Mouse (Mus musculus): ENCODE results near the gene Aqp3.
"Not testable (repeated sequence)": the region's sequence is repeated elsewhere in the genome, so short reads cannot be mapped to it uniquely, and the experiment has no call there.

Gene Aqp3

GRCm38 (mm10) chr4:41107440-41107839, 9.5 kb upstream of the Aqp3 start:
- no peak for DNase-seq (ENCODE audit: low spot score in 2 of 2)

- DNase-seq (ENCODE audit: low spot score in 2 of 2), result no peak
These were observed 4.9 kb upstream of the Aqp3 start for GRCm38 (mm10) chr4:41102901-41103300.

GRCm38 (mm10) chr4:41100986-41101385, 3.0 kb upstream of the Aqp3 start:
- no peak for DNase-seq (ENCODE audit: low spot score in 2 of 2)

- no peak for DNase-seq (ENCODE audit: low spot score in 2 of 2)
These were observed 581 bp upstream of the Aqp3 start for GRCm38 (mm10) chr4:41098577-41098951.

GRCm38 (mm10) chr4:41097381-41097780, 602 bp downstream of the Aqp3 start:
- DNase-seq (ENCODE audit: low spot score in 2 of 2), result no peak

GRCm38 (mm10) chr4:41096794-41097193, 1.2 kb downstream of the Aqp3 start:
- DNase-seq (ENCODE audit: low spot score in 2 of 2), result no peak

GRCm38 (mm10) chr4:41096169-41096568, 1.8 kb downstream of the Aqp3 start:
- DNase-seq (ENCODE audit: low spot score in 2 of 2), result no peak

GRCm38 (mm10) chr4:41094361-41094760, 3.6 kb downstream of the Aqp3 start:
- no peak for DNase-seq (ENCODE audit: low spot score in 2 of 2)

- DNase-seq (ENCODE audit: low spot score in 2 of 2), result no peak
These were observed 5.0 kb downstream of the Aqp3 start for GRCm38 (mm10) chr4:41092958-41093357.

GRCm38 (mm10) chr4:41091391-41091790, 6.6 kb downstream of the Aqp3 start:
- DNase-seq (ENCODE audit: low spot score in 2 of 2), result no peak

- no peak for DNase-seq (ENCODE audit: low spot score in 2 of 2)
These were observed 8.3 kb downstream of the Aqp3 start for GRCm38 (mm10) chr4:41089705-41090104.

GRCm38 (mm10) chr4:41089189-41089588, 8.8 kb downstream of the Aqp3 start:
- no peak for DNase-seq (ENCODE audit: low spot score in 2 of 2)

- DNase-seq (ENCODE audit: low spot score in 2 of 2), result peak; percentile 34 to 58
These were observed 10.3 kb downstream of the Aqp3 start for GRCm38 (mm10) chr4:41087459-41088298.

GRCm38 (mm10) chr4:41086947-41087346, 11.0 kb downstream of the Aqp3 start:
- DNase-seq (ENCODE audit: low spot score in 2 of 2), result no peak

- DNase-seq (ENCODE audit: low spot score in 2 of 2), result no peak
These were observed 13.2 kb downstream of the Aqp3 start for GRCm38 (mm10) chr4:41084819-41085218.

GRCm38 (mm10) chr4:41082803-41083202, 15.2 kb downstream of the Aqp3 start:
- DNase-seq (ENCODE audit: low spot score in 2 of 2), result not testable (repeated sequence)

GRCm38 (mm10) chr4:41081733-41082132, 16.2 kb downstream of the Aqp3 start:
- DNase-seq (ENCODE audit: low spot score in 2 of 2), result no peak

GRCm38 (mm10) chr4:41078726-41079125, 19.3 kb downstream of the Aqp3 start:
- no peak for DNase-seq (ENCODE audit: low spot score in 2 of 2)

- DNase-seq (ENCODE audit: low spot score in 2 of 2), result no peak
These were observed 23.5 kb downstream of the Aqp3 start for GRCm38 (mm10) chr4:41074461-41074860.

GRCm38 (mm10) chr4:41073008-41073817, 24.8 kb downstream of the Aqp3 start:
- no peak for DNase-seq (ENCODE audit: low spot score in 2 of 2)

GRCm38 (mm10) chr4:41071500-41072429, 26.2 kb downstream of the Aqp3 start:
- no peak for DNase-seq (ENCODE audit: low spot score in 2 of 2)

GRCm38 (mm10) chr4:41065196-41065595, 32.8 kb downstream of the Aqp3 start:
- no peak for DNase-seq (ENCODE audit: low spot score in 2 of 2)

Measured in spleen, postnatal 36 days (tissue).